Mouse (Mus musculus): ENCODE results near the gene Atoh7. TPM values are rescaled to one million over a fixed set of nuclear protein-coding genes. Genes with fewer than 3 reads are reported as not detected.
"Not testable (repeated sequence)": the region's sequence is repeated elsewhere in the genome, so short reads cannot be mapped to it uniquely, and the experiment has no call there.

The Atoh7 gene
- not detected in 2 replicates for total RNA-seq (2017)

- no peak for ATAC-seq (replicated peaks; ENCODE audit: low read depth, poor library complexity, severe bottlenecking)
Observed at GRCm38 (mm10) chr10:63099521-63099920, at the start of gene Atoh7. Atoh7 (plus strand) TSS chr10:63099651.

- ATAC-seq (replicated peaks; ENCODE audit: low read depth, poor library complexity, severe bottlenecking) = no peak
Observed at GRCm38 (mm10) chr10:63051267-63051666, 48.2 kb upstream of the Atoh7 start.

- no peak for ATAC-seq (replicated peaks; ENCODE audit: low read depth, poor library complexity, severe bottlenecking)
Observed at GRCm38 (mm10) chr10:63052011-63052410, 47.4 kb upstream of the Atoh7 start.

GRCm38 (mm10) chr10:63053007-63053406, 46.4 kb upstream of the Atoh7 start:
- ATAC-seq (replicated peaks; ENCODE audit: low read depth, poor library complexity, severe bottlenecking) = no peak

- ATAC-seq (replicated peaks; ENCODE audit: low read depth, poor library complexity, severe bottlenecking) = not testable (repeated sequence)
Observed at GRCm38 (mm10) chr10:63054071-63054470, 45.4 kb upstream of the Atoh7 start.

GRCm38 (mm10) chr10:63054586-63054985, 44.9 kb upstream of the Atoh7 start:
- no peak for ATAC-seq (replicated peaks; ENCODE audit: low read depth, poor library complexity, severe bottlenecking)

GRCm38 (mm10) chr10:63056966-63057750, 42.3 kb upstream of the Atoh7 start:
- ATAC-seq (replicated peaks; ENCODE audit: low read depth, poor library complexity, severe bottlenecking) = no peak

- no peak for ATAC-seq (replicated peaks; ENCODE audit: low read depth, poor library complexity, severe bottlenecking)
Observed at GRCm38 (mm10) chr10:63059862-63060261, 39.6 kb upstream of the Atoh7 start, which contains the start of gene Pbld1. Pbld1 (plus strand) TSS chr10:63060162.

GRCm38 (mm10) chr10:63060406-63060805, 39.0 kb upstream of the Atoh7 start:
- no peak for ATAC-seq (replicated peaks; ENCODE audit: low read depth, poor library complexity, severe bottlenecking)

GRCm38 (mm10) chr10:63061266-63061665, 38.2 kb upstream of the Atoh7 start:
- ATAC-seq (replicated peaks; ENCODE audit: low read depth, poor library complexity, severe bottlenecking) = no peak

GRCm38 (mm10) chr10:63062696-63063095, 36.8 kb upstream of the Atoh7 start:
- no peak for ATAC-seq (replicated peaks; ENCODE audit: low read depth, poor library complexity, severe bottlenecking)

- no peak for ATAC-seq (replicated peaks; ENCODE audit: low read depth, poor library complexity, severe bottlenecking)
Observed at GRCm38 (mm10) chr10:63063365-63063764, 36.1 kb upstream of the Atoh7 start.

GRCm38 (mm10) chr10:63064516-63064915, 34.9 kb upstream of the Atoh7 start:
- no peak for ATAC-seq (replicated peaks; ENCODE audit: low read depth, poor library complexity, severe bottlenecking)

- ATAC-seq (replicated peaks; ENCODE audit: low read depth, poor library complexity, severe bottlenecking) = no peak
Observed at GRCm38 (mm10) chr10:63065561-63065960, 33.9 kb upstream of the Atoh7 start.

- ATAC-seq (replicated peaks; ENCODE audit: low read depth, poor library complexity, severe bottlenecking) = peak; percentile 98
Observed at GRCm38 (mm10) chr10:63065988-63066387, 33.5 kb upstream of the Atoh7 start.

- no peak for ATAC-seq (replicated peaks; ENCODE audit: low read depth, poor library complexity, severe bottlenecking)
Observed at GRCm38 (mm10) chr10:63086304-63086703, 13.1 kb upstream of the Atoh7 start.

GRCm38 (mm10) chr10:63089103-63089757, 10.2 kb upstream of the Atoh7 start:
- peak; percentile 72 for ATAC-seq (replicated peaks; ENCODE audit: low read depth, poor library complexity, severe bottlenecking)

GRCm38 (mm10) chr10:63089758-63090571, 9.5 kb upstream of the Atoh7 start:
- no peak for ATAC-seq (replicated peaks; ENCODE audit: low read depth, poor library complexity, severe bottlenecking)

- ATAC-seq (replicated peaks; ENCODE audit: low read depth, poor library complexity, severe bottlenecking) = no peak
Observed at GRCm38 (mm10) chr10:63091915-63092314, 7.5 kb upstream of the Atoh7 start.
